Mouse (Mus musculus) mesoderm, embryonic 11.5 days (tissue): ENCODE measurements around the gene Gm21885.
"Not testable (repeated sequence)": the region's sequence is repeated elsewhere in the genome, so short reads cannot be mapped to it uniquely, and the experiment has no call there.

ENCODE experiments used
- DNase-seq: peaks from one replicate; pipeline ENCODE4 v3.0.0-alpha.2; 2012; ENCODE audit warnings: low read depth, low spot score

Gm21885 gene

GRCm38 (mm10) chr11:94281199-94282181, at the start of gene Gm21885:
Gene Gm21885, plus strand, starts transcription at chr11:94281873.
- no peak for DNase-seq

- no peak for DNase-seq
These were observed 48.3 kb upstream of the Gm21885 start for GRCm38 (mm10) chr11:94233405-94233804.

- no peak for DNase-seq
These were observed 47.3 kb upstream of the Gm21885 start for GRCm38 (mm10) chr11:94234380-94234779.

GRCm38 (mm10) chr11:94234857-94235256, 46.8 kb upstream of the Gm21885 start:
- no peak for DNase-seq

- DNase-seq, result peak; percentile 90
These were observed 45.6 kb upstream of the Gm21885 start for GRCm38 (mm10) chr11:94236074-94236473.

GRCm38 (mm10) chr11:94238786-94239185, 42.9 kb upstream of the Gm21885 start:
- no peak for DNase-seq

- no peak for DNase-seq
These were observed 42.0 kb upstream of the Gm21885 start for GRCm38 (mm10) chr11:94239706-94240105.

- peak; percentile 72 for DNase-seq
These were observed 38.8 kb upstream of the Gm21885 start for GRCm38 (mm10) chr11:94242760-94243421.

- no peak for DNase-seq
These were observed 38.1 kb upstream of the Gm21885 start for GRCm38 (mm10) chr11:94243422-94244180.

GRCm38 (mm10) chr11:94244385-94244784, 37.3 kb upstream of the Gm21885 start:
- no peak for DNase-seq

GRCm38 (mm10) chr11:94245955-94246788, 35.5 kb upstream of the Gm21885 start, which contains the start of gene Wfikkn2:
Gene Wfikkn2, minus strand, starts transcription at chr11:94246005.
- DNase-seq, result peak; percentile 75

- no peak for DNase-seq
These were observed 34.9 kb upstream of the Gm21885 start for GRCm38 (mm10) chr11:94246789-94247061.

- no peak for DNase-seq
These were observed 28.5 kb upstream of the Gm21885 start for GRCm38 (mm10) chr11:94253156-94253555.

- no peak for DNase-seq
These were observed 28.0 kb upstream of the Gm21885 start for GRCm38 (mm10) chr11:94253691-94254090.

GRCm38 (mm10) chr11:94255733-94256132, 25.9 kb upstream of the Gm21885 start:
- DNase-seq, result no peak

- no peak for DNase-seq
These were observed 23.7 kb upstream of the Gm21885 start for GRCm38 (mm10) chr11:94257987-94258386.

GRCm38 (mm10) chr11:94259814-94260213, 21.9 kb upstream of the Gm21885 start:
- DNase-seq, result no peak

GRCm38 (mm10) chr11:94261585-94262370, 19.9 kb upstream of the Gm21885 start:
- DNase-seq, result no peak

- peak; percentile 82 for DNase-seq
These were observed 16.4 kb upstream of the Gm21885 start for GRCm38 (mm10) chr11:94265134-94265785.

- not testable (repeated sequence) for DNase-seq
These were observed 15.5 kb upstream of the Gm21885 start for GRCm38 (mm10) chr11:94266155-94266554.
